Mouse (Mus musculus) spleen, adult 2 months (tissue): Measurements from ENCODE around the gene Fdxr. TPM values are rescaled to one million over a fixed set of nuclear protein-coding genes. Genes with fewer than 3 reads are reported as not detected.

Experiments used
- DNase-seq, 2 experiments: peaks; one replicate each; pipeline versions ENCODE4 v3.0.0 to v3.0.0-alpha.2; 2012 to 2021; ENCODE audit warnings: low spot score in 2 of 2, low read depth in 1 of 2
- H3K27ac ChIP-seq: fragments of 200-500 bp; 2 replicates; pipeline ENCODE4 v1.5.1; 2012; ENCODE audit warnings: low read length, inconsistent platforms; ENCODE audit not compliant: insufficient read depth
- H3K27me3 ChIP-seq: fragments of 200-500 bp; 2 replicates; pipeline ENCODE4 v1.6.1; 2012; ENCODE audit warnings: mild to moderate bottlenecking, moderate library complexity, low read length, inconsistent platforms; ENCODE audit not compliant: control insufficient read depth, insufficient read depth
- H3K36me3 ChIP-seq: fragments of 200-500 bp; 2 replicates; pipeline ENCODE4 v1.6.1; 2012; ENCODE audit warnings: mild to moderate bottlenecking, low read length, inconsistent platforms; ENCODE audit not compliant: control insufficient read depth, insufficient read depth
- H3K4me1 ChIP-seq: fragments of 200-500 bp; 2 replicates; pipeline ENCODE4 v1.6.1; 2011; ENCODE audit warnings: inconsistent platforms; ENCODE audit not compliant: control insufficient read depth, insufficient read depth, insufficient read length
- H3K4me3 ChIP-seq: fragments of 200-500 bp; 2 replicates; pipeline ENCODE4 v1.5.1; 2011; ENCODE audit warnings: mild to moderate bottlenecking, inconsistent platforms; ENCODE audit not compliant: insufficient read depth, insufficient read length; ENCODE audit errors: extremely low read depth
- CTCF ChIP-seq: fragments of 200-500 bp; IDR thresholded peaks from 2 replicates; pipeline ENCODE4 v1.5.1; 2011; ENCODE audit warnings: mild to moderate bottlenecking, inconsistent platforms; ENCODE audit not compliant: insufficient read depth, insufficient read length, insufficient replicate concordance; ENCODE audit errors: extremely low read depth
- POLR2A ChIP-seq: fragments of 200-500 bp; IDR thresholded peaks from 2 replicates; pipeline ENCODE4 v1.6.1; 2011; ENCODE audit warnings: low read depth, low read length, inconsistent platforms
- WGBS: fragments of 180-500 bp; shearing (Covaris S2); methylation state at CpG from one replicate; pipeline ENCODE4 v1.1.7; 2018; 5-methylcytosine and 5-hydroxymethylcytosine counted together
- polyA plus RNA-seq: library from polyadenylated mRNA; depleted of rRNA; stranded (reverse); fragments of >200 nt; gene quantifications from 2 replicates; pipeline ENCODE4 v1.2.3, GENCODE M21; 2012; rRNA removed

The Fdxr gene
- 18.7 and 24.6 TPM in 2 replicates for polyA plus RNA-seq

GRCm38 (mm10) chr11:115276780-115277603 is at the start of gene Fdxr:
Gene Fdxr, minus strand, starts transcription at chr11:115277050.
- TF ChIP-seq CTCF (no peak), POLR2A (peak; percentile 97)

GRCm38 (mm10) chr11:115323354-115323753 is 46.5 kb upstream of the Fdxr start:
- no peak overlapping the region for H3K27ac ChIP-seq
- no peak for DNase-seq
- no peaks in the 10 kb centered on the region for H3K36me3 ChIP-seq
- 19% methylated on average over 32 of the region's 32 CpGs for WGBS
- TF ChIP-seq POLR2A (no peak), CTCF (no peak)
- H3K4me1 ChIP-seq = no peaks in the 10 kb centered on the region
- no peak overlapping the region for H3K4me3 ChIP-seq
- H3K27me3 ChIP-seq = peaks cover 17% of the 10 kb centered on the region

More at GRCm38 (mm10) chr11:115276780-115277603, at the start of gene Fdxr:
- WGBS = under 1% methylated on average over 42 of the region's 42 CpGs
- H3K4me1 ChIP-seq = peaks cover 14% of the 10 kb centered on the region; the same call in 1 of the 2 replicates
- DNase-seq = peak; percentile 99 to 100
- no peaks in the 10 kb centered on the region for H3K27me3 ChIP-seq
- peak within 1 kb of the TSS; percentile 89 for H3K27ac ChIP-seq
- peak within 1 kb of the TSS; percentile 79 for H3K4me3 ChIP-seq
- no peaks in the 10 kb centered on the region; the same call in 1 of the 2 replicates for H3K36me3 ChIP-seq

GRCm38 (mm10) chr11:115321906-115322693 is 45.2 kb upstream of the Fdxr start, which contains the start of gene Ush1g:
Gene Ush1g, minus strand, starts transcription at chr11:115322041.
- peak; percentile 84; the same call in 1 of the 2 replicates for TF ChIP-seq CTCF
- no peak for TF ChIP-seq POLR2A
- peak in 1 of 2 experiments; percentile 9 for DNase-seq
- Histone ChIP-seq H3K36me3 (no peaks in the 10 kb centered on the region), H3K27ac (no peak within 1 kb of the TSS), H3K27me3 (peaks cover 20% of the 10 kb centered on the region), H3K4me3 (peak within 1 kb of the TSS; percentile 6; the same call in 1 of the 2 replicates), H3K4me1 (no peaks in the 10 kb centered on the region)
- 5% methylated on average over 35 of the region's 35 CpGs for whole genome bisulfite sequencing

GRCm38 (mm10) chr11:115319704-115320383 is 43.0 kb upstream of the Fdxr start:
- Histone ChIP-seq H3K27me3 (peaks cover 23% of the 10 kb centered on the region), H3K4me3 (no peak overlapping the region)

GRCm38 (mm10) chr11:115318245-115319027 is 41.6 kb upstream of the Fdxr start:
- H3K27ac ChIP-seq = no peak overlapping the region
- H3K4me3 ChIP-seq = no peak overlapping the region
- H3K27me3 ChIP-seq = peaks cover 22% of the 10 kb centered on the region
- WGBS = 10% methylated on average over 63 of the region's 63 CpGs
- TF ChIP-seq CTCF (no peak), POLR2A (no peak)
- no peak for DNase-seq
- H3K36me3 ChIP-seq = no peaks in the 10 kb centered on the region
- H3K4me1 ChIP-seq = no peaks in the 10 kb centered on the region

More at GRCm38 (mm10) chr11:115319704-115320383, 43.0 kb upstream of the Fdxr start:
- Histone ChIP-seq H3K27ac (no peak overlapping the region), H3K36me3 (no peaks in the 10 kb centered on the region), H3K4me1 (no peaks in the 10 kb centered on the region)
- TF ChIP-seq POLR2A (no peak), CTCF (no peak)
- DNase-seq = no peak
- 19% methylated on average over 18 of the region's 18 CpGs for WGBS
